Mouse (Mus musculus) kidney, embryonic 16.5 days (tissue): Measurements from ENCODE around the gene Gm20388. TPM values are rescaled to one million over a fixed set of nuclear protein-coding genes. Genes with fewer than 3 reads are reported as not detected.
A peak's percentile ranks its signal among the peaks of the same experiment; 100 is the strongest.
"Not testable (repeated sequence)": the region's sequence is repeated elsewhere in the genome, so short reads cannot be mapped to it uniquely, and the experiment has no call there.

Experiments used
- ATAC-seq: fragments of 200-750 bp; cut with Nextera tagmentation; 2 replicates; pipeline ENCODE4 v1.8.0; 2017; ENCODE audit warnings: moderate TSS enrichment; ENCODE audit not compliant: low FRiP score, low TSS enrichment
- H3K27ac ChIP-seq: fragments of 300-500 bp; sonication (generic); 2 replicates; pipeline ENCODE4 v1.5.1; 2014; ENCODE audit warnings: low read length
- H3K27me3 ChIP-seq: fragments of 300-500 bp; sonication (generic); 2 replicates; pipeline ENCODE4 v1.6.1; 2014; ENCODE audit warnings: low read length, control low read depth, mixed read lengths; ENCODE audit not compliant: insufficient read depth
- H3K36me3 ChIP-seq: fragments of 300-500 bp; sonication (generic); 2 replicates; pipeline ENCODE4 v1.6.1; 2014; ENCODE audit warnings: low read length, control low read depth, mixed read lengths; ENCODE audit not compliant: insufficient read depth
- H3K4me1 ChIP-seq: fragments of 300-500 bp; sonication (generic); 2 replicates; pipeline ENCODE4 v1.6.1; 2014; ENCODE audit warnings: low read length, control low read depth, mixed read lengths; ENCODE audit not compliant: insufficient read depth
- H3K4me2 ChIP-seq: fragments of 300-500 bp; sonication (generic); replicated peaks from 2 replicates; pipeline ENCODE4 v1.6.1; 2014; ENCODE audit warnings: low read depth, low read length
- H3K4me3 ChIP-seq: fragments of 300-500 bp; sonication (generic); 2 replicates; pipeline ENCODE4 v1.5.1; 2014; ENCODE audit warnings: mild to moderate bottlenecking, low read length
- H3K9ac ChIP-seq: fragments of 300-500 bp; sonication (generic); replicated peaks from 2 replicates; pipeline ENCODE4 v1.6.1; 2014; ENCODE audit warnings: low read length
- H3K9me3 ChIP-seq: fragments of 300-500 bp; sonication (generic); 2 replicates; pipeline ENCODE4 v1.6.1; 2016; ENCODE audit warnings: low read length, control low read depth
- WGBS: fragments of 180-500 bp; shearing (Covaris S2); extraction: QIAGEN DNeasy Blood & Tissue Kit; methylation state at CpG from one replicate; pipeline ENCODE4 v1.1.7; 2014; 5-methylcytosine and 5-hydroxymethylcytosine counted together
- polyA plus RNA-seq: library from polyadenylated mRNA; unstranded; fragments of >200 nt; fragmentation: Nextera tagmentation; extraction: Ambion mirVana; gene quantifications from 2 replicates; pipeline ENCODE4 v1.2.1, GENCODE M21; 2015

The Gm20388 gene
- polyA plus RNA-seq, 1 experiment from 2014 or later, result 7.7 TPM

- H3K4me2 ChIP-seq, result no peak overlapping the region
- peaks cover 23% of the 10 kb centered on the region for H3K36me3 ChIP-seq
- H3K9ac ChIP-seq, result no peak overlapping the region
- peaks cover 17% of the 10 kb centered on the region for H3K4me1 ChIP-seq
- no peaks in the 10 kb centered on the region for H3K9me3 ChIP-seq
- H3K27ac ChIP-seq, result peak overlapping the region; percentile 79
- ATAC-seq, result no peak
- WGBS, result 59% methylated on average over 8 of the region's 8 CpGs
- no peaks in the 10 kb centered on the region for H3K27me3 ChIP-seq
- no peak overlapping the region for H3K4me3 ChIP-seq
Measured at GRCm38 (mm10) chr8:123100288-123100687, 3189.6 kb downstream of the Gm20388 start.

- Histone ChIP-seq H3K4me3 (no peak overlapping the region), H3K9ac (no peak overlapping the region), H3K4me2 (no peak overlapping the region), H3K27me3 (no peaks in the 10 kb centered on the region), H3K36me3 (peaks cover 28% of the 10 kb centered on the region), H3K4me1 (peaks cover 17% of the 10 kb centered on the region), H3K9me3 (no peaks in the 10 kb centered on the region), H3K27ac (0 out of 2 replicates have a peak overlapping the region, but pooled peaks have one; percentile 79)
- WGBS, result 66% methylated on average over 4 of the region's 4 CpGs
- ATAC-seq, result no peak
Measured at GRCm38 (mm10) chr8:123101244-123101643, 3190.6 kb downstream of the Gm20388 start.

GRCm38 (mm10) chr8:123101735-123102685, 3191.4 kb downstream of the Gm20388 start, which contains the start of gene Rpl13:
Rpl13 (plus strand) TSS chr8:123102350.
- Histone ChIP-seq H3K36me3 (peaks cover 28% of the 10 kb centered on the region), H3K9me3 (no peaks in the 10 kb centered on the region), H3K9ac (peak within 1 kb of the TSS; percentile 97), H3K4me2 (peak within 1 kb of the TSS; percentile 90), H3K27ac (peak within 1 kb of the TSS; percentile 93), H3K4me1 (peaks cover 17% of the 10 kb centered on the region), H3K27me3 (no peaks in the 10 kb centered on the region), H3K4me3 (peak within 1 kb of the TSS; percentile 87)
- peak; percentile 92 for ATAC-seq
- WGBS, result under 1% methylated on average over 56 of the region's 56 CpGs

DNA sequence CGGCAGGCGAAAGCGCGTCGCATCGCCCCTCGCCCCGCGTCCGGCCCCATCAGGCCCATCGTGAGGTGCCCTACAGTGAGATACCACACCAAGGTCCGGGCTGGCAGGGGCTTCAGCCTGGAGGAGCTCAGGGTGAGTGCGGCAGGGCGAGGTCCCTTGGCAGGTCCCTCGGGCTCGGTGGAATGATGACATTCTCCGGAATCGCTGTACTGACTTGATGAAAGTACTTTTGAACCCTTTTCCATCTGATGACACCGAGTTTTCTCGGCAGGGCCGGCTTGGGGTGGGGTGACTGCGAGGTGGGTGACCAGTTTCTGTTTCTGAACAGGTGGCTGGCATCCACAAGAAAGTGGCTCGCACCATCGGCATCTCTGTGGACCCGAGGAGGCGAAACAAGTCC, 3192.2 kb downstream of the Gm20388 start:
- Histone ChIP-seq H3K4me2 (peak overlapping the region; percentile 90), H3K4me3 (peak overlapping the region; percentile 87), H3K9ac (peak overlapping the region; percentile 97), H3K4me1 (peaks cover 17% of the 10 kb centered on the region), H3K27ac (peak overlapping the region; percentile 93), H3K36me3 (peaks cover 28% of the 10 kb centered on the region)
- not testable (repeated sequence) for H3K9me3 ChIP-seq, H3K27me3 ChIP-seq
- 0 out of 2 replicates have a peak, but pooled peaks have one; percentile 3 for ATAC-seq
- WGBS, result under 1% methylated on average over 26 of the region's 26 CpGs

- Histone ChIP-seq H3K36me3 (peaks cover 28% of the 10 kb centered on the region), H3K4me3 (peak overlapping the region; percentile 87), H3K9me3 (no peaks in the 10 kb centered on the region), H3K9ac (peak overlapping the region; percentile 97), H3K4me1 (peaks cover 17% of the 10 kb centered on the region), H3K27me3 (no peaks in the 10 kb centered on the region), H3K27ac (peak overlapping the region; percentile 93), H3K4me2 (peak overlapping the region; percentile 90)
- 8% methylated on average over 14 of the region's 15 CpGs for WGBS
- ATAC-seq, result no peak
Measured at GRCm38 (mm10) chr8:123103285-123103684, 3192.6 kb downstream of the Gm20388 start.

- 87% methylated on average over 6 of the region's 6 CpGs for WGBS
- Histone ChIP-seq H3K4me1 (peaks cover 17% of the 10 kb centered on the region), H3K9me3 (no peaks in the 10 kb centered on the region), H3K36me3 (peaks cover 28% of the 10 kb centered on the region), H3K4me3 (peak overlapping the region; percentile 87), H3K27me3 (no peaks in the 10 kb centered on the region), H3K9ac (peak overlapping the region; percentile 97; the same call in 1 of the 2 replicates), H3K27ac (peak overlapping the region; percentile 93), H3K4me2 (peak overlapping the region; percentile 90)
- ATAC-seq, result no peak
Measured at GRCm38 (mm10) chr8:123104046-123104767, 3193.6 kb downstream of the Gm20388 start.

DNA sequence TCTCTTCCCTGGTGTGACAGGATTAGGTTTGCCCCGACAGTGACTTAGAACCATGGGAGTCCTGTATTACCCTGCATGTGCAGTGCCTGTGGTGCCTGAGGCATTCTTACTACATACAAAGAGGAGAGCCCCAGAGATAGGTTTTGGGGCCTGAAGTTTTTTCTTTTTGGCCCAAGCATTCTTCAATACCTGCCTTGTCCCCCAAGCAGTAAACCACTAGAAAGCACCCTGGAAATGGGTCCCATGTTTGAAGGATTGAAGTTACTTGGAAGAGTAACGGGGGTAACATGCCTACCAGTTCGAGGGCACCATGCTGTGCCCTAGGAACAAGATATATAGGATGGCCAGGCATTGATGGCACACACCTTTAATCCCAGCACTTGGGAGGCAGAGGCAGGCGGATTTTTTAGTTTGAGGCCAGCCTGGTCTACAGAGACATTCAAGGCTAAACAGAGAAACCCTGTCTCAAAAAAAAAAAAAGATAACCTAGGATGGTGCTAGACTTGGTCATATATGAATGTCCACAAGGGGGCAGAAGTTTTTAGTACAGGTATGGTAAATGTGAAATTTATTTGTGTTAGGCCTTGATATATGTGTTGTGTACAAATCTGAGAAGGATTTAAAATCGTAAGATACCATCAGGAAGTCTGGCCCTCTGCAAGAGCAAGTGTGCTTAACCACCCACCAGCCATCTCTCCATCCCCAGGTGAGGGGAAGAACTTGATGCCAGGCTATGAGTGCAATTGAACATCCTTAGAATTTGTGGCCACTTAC, 3195.1 kb downstream of the Gm20388 start:
- Histone ChIP-seq H3K4me1 (peaks cover 17% of the 10 kb centered on the region), H3K36me3 (peaks cover 28% of the 10 kb centered on the region), H3K4me2 (no peak overlapping the region), H3K4me3 (no peak overlapping the region), H3K9me3 (no peaks in the 10 kb centered on the region), H3K27me3 (no peaks in the 10 kb centered on the region), H3K27ac (no peak overlapping the region), H3K9ac (no peak overlapping the region)
- WGBS, result 68% methylated on average over 5 of the region's 5 CpGs
- no peak for ATAC-seq

DNA sequence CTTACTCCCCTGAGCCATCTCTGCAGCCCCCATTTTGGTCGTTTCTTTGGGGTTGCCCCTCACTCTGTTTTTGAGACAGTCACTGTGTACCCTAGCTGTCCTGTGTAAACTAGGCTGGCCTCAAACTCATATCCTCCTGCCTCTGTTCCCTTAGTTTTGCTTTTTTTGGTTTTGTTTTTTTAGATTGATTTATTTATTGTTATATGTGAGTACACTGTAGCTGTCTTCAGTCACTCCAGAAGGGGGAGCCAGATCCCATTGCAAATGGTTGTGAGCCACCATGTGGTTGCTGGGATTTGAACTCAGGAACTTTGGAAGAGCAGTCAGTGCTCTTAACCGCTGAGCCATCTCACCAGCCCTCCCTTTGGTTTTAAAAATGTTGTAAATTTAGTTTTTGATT, 3195.9 kb downstream of the Gm20388 start:
- no peak overlapping the region for H3K4me2 ChIP-seq
- H3K9me3 ChIP-seq, result no peaks in the 10 kb centered on the region
- peaks cover 16% of the 10 kb centered on the region for H3K4me1 ChIP-seq
- 57% methylated on average over 2 of the region's 2 CpGs for WGBS
- no peak overlapping the region for H3K9ac ChIP-seq
- H3K4me3 ChIP-seq, result no peak overlapping the region
- H3K27ac ChIP-seq, result no peak overlapping the region
- no peak for ATAC-seq
- H3K27me3 ChIP-seq, result no peaks in the 10 kb centered on the region
- peaks cover 28% of the 10 kb centered on the region for H3K36me3 ChIP-seq

DNA sequence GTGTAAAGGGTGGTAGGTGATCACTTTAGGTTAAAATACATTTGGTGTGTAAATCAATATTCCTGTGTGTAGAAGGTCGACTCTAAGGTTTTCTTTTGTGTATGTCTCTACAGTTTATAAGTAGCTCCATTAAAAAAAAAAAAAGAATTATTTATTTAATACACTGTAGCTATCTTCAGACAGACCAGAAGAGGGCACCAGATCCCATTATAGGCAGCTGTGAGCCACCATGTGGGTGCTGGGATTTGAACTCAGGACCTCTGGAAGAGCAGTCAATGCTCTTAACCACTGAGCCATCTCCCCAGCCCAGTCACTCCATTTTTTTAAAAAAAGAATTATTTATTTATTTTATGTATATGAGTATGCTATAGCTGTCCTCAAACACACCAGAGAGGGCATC, 3197.4 kb downstream of the Gm20388 start:
- Histone ChIP-seq H3K36me3 (peaks cover 28% of the 10 kb centered on the region), H3K9ac (no peak overlapping the region), H3K4me1 (peaks cover 12% of the 10 kb centered on the region), H3K27ac (no peak overlapping the region), H3K27me3 (no peaks in the 10 kb centered on the region), H3K4me2 (no peak overlapping the region), H3K4me3 (no peak overlapping the region), H3K9me3 (no peaks in the 10 kb centered on the region)
- no peak for ATAC-seq
- 68% methylated on average over 1 of the region's 1 CpGs for WGBS
